Mouse (Mus musculus) thymus, postnatal 36 days (tissue): ENCODE measurements around the gene Fam222b.
A peak's percentile ranks its signal among the peaks of the same experiment; 100 is the strongest.

Experiments used
- DNase-seq, 2 experiments: peaks; one replicate each; pipeline ENCODE4 v3.0.0; 2022; ENCODE audit warnings: mixed read lengths in 2 of 2

Gene Fam222b

GRCm38 (mm10) chr11:78138023-78138422 lies 43.6 kb downstream of the Fam222b start:
- DNase-seq: no peak

GRCm38 (mm10) chr11:78140665-78141064 lies 46.2 kb downstream of the Fam222b start:
- no peak for DNase-seq

- DNase-seq: no peak
Measured at GRCm38 (mm10) chr11:78143520-78143919, 49.1 kb downstream of the Fam222b start.

GRCm38 (mm10) chr11:78146168-78146567 lies 51.7 kb downstream of the Fam222b start:
- DNase-seq: peak in 1 of 2 experiments; percentile 16

GRCm38 (mm10) chr11:78146707-78147543 lies 52.5 kb downstream of the Fam222b start:
- DNase-seq: no peak

- DNase-seq: peak in 1 of 2 experiments; percentile 22
Measured at GRCm38 (mm10) chr11:78151161-78151560, 56.7 kb downstream of the Fam222b start.

- DNase-seq: no peak
Measured at GRCm38 (mm10) chr11:78152299-78153231, 58.1 kb downstream of the Fam222b start.

- DNase-seq: no peak
Measured at GRCm38 (mm10) chr11:78153778-78154177, 59.3 kb downstream of the Fam222b start.

- DNase-seq: no peak
Measured at GRCm38 (mm10) chr11:78155674-78156073, 61.2 kb downstream of the Fam222b start.

- DNase-seq: no peak
Measured at GRCm38 (mm10) chr11:78156156-78156699, 61.8 kb downstream of the Fam222b start.

GRCm38 (mm10) chr11:78159096-78159495 lies 64.6 kb downstream of the Fam222b start:
- peak; percentile 74 to 77 for DNase-seq

- peak in 1 of 2 experiments; percentile 40 for DNase-seq
Measured at GRCm38 (mm10) chr11:78159557-78159956, 65.1 kb downstream of the Fam222b start.

- DNase-seq: peak in 1 of 2 experiments; percentile 13
Measured at GRCm38 (mm10) chr11:78160171-78160570, 65.7 kb downstream of the Fam222b start.

GRCm38 (mm10) chr11:78160675-78161074 lies 66.2 kb downstream of the Fam222b start:
- DNase-seq: no peak

- no peak for DNase-seq
Measured at GRCm38 (mm10) chr11:78161169-78161568, 66.7 kb downstream of the Fam222b start.

- DNase-seq: peak in 1 of 2 experiments; percentile 15
Measured at GRCm38 (mm10) chr11:78161968-78162367, 67.5 kb downstream of the Fam222b start.

- DNase-seq: peak in 1 of 2 experiments; percentile 22
Measured at GRCm38 (mm10) chr11:78162504-78162903, 68.0 kb downstream of the Fam222b start.

- no peak for DNase-seq
Measured at GRCm38 (mm10) chr11:78163045-78163444, 68.6 kb downstream of the Fam222b start.

GRCm38 (mm10) chr11:78163681-78164603 lies 69.5 kb downstream of the Fam222b start:
- DNase-seq: peak; percentile 76 to 85

- DNase-seq: no peak
Measured at GRCm38 (mm10) chr11:78164604-78164923, 70.1 kb downstream of the Fam222b start.

GRCm38 (mm10) chr11:78164924-78165760 lies 70.7 kb downstream of the Fam222b start, which contains the start of gene Traf4:
Traf4 (minus strand) TSS chr11:78165589.
- DNase-seq: peak; percentile 89 to 90
